Mouse (Mus musculus) brain, adult 2 months (tissue): Measurements from ENCODE around the gene Isoc2b.
A peak's percentile ranks its signal among the peaks of the same experiment; 100 is the strongest.
"Not testable (repeated sequence)": the region's sequence is repeated elsewhere in the genome, so short reads cannot be mapped to it uniquely, and the experiment has no call there.

ENCODE experiments used
- DNase-seq: peaks from one replicate; pipeline ENCODE4 v3.0.0; 2011; ENCODE audit warnings: low read depth, low spot score

Isoc2b gene

DNA sequence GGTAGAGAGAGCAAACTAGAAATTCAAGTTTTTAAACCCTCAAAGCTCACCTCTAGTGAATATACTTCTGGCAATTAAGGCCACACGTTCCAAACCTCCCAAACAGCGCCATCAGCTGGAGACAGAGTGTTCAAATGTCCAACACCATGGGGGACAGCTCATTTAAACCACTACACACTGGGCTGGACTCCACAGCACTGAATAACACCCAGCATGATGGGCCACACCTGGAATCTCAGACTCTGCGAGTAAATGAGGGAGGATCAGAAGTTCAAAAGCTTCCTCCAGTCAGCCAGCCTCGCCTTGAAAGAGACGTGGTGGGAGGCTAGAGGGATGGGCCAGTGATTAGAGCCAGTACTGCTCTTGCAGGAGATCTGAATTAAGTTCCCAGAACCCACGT is at the start of gene Isoc2b:
Gene Isoc2b, minus strand, starts transcription at position 126 of the 400 bp plus-strand sequence.
- no peak for DNase-seq

DNA sequence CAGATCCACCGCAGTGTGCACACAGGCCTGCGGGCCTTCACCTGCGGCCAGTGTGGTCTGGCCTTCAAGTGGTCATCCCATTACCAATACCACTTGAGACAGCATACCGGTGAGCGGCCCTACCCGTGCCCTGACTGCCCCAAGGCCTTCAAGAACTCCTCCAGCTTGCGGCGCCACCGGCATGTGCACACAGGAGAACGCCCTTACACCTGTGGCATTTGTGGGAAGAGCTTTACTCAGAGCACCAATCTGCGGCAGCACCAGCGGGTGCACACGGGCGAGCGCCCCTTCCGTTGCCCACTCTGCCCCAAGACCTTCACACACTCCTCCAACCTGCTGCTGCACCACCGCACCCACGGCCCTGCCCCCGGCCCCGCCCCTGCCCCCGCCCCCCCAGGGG is 49.0 kb upstream of the Isoc2b start:
- DNase-seq: no peak

DNA sequence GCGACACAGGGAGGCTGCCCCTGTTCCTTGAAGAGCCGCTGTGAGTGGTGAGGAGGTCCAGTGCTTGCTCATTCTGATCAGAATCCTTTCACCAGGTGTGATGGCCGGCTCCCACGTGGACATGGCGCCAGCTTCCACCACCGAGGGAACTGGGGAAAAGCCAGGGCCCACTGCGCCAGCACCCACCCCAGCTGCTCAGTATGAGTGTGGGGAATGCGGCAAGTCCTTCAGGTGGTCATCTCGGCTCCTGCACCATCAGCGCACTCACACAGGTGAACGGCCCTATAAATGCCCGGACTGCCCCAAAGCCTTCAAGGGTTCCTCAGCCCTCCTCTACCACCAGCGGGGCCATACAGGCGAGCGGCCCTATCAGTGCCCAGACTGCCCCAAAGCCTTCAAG is 48.6 kb upstream of the Isoc2b start:
- no peak for DNase-seq

DNA sequence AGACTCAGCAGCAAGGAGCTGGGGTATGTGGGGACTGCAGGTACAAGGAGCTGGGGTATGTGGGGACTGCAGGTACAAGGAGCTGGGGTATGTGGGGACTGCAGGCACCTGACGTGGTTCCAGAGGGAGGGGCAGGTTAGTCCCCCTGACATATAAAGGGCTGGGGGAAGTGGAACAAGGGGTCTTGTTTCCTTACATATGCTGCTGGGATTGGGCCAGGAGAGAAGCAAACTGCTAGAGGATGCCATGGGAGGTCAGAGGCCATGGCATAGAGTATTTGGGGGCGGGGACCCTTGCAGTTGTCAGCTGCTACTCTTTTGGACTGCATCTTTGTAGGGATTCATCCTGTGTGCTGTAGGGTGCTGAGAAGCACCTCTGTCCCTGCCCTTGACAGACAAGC is 47.4 kb upstream of the Isoc2b start:
- no peak for DNase-seq

DNA sequence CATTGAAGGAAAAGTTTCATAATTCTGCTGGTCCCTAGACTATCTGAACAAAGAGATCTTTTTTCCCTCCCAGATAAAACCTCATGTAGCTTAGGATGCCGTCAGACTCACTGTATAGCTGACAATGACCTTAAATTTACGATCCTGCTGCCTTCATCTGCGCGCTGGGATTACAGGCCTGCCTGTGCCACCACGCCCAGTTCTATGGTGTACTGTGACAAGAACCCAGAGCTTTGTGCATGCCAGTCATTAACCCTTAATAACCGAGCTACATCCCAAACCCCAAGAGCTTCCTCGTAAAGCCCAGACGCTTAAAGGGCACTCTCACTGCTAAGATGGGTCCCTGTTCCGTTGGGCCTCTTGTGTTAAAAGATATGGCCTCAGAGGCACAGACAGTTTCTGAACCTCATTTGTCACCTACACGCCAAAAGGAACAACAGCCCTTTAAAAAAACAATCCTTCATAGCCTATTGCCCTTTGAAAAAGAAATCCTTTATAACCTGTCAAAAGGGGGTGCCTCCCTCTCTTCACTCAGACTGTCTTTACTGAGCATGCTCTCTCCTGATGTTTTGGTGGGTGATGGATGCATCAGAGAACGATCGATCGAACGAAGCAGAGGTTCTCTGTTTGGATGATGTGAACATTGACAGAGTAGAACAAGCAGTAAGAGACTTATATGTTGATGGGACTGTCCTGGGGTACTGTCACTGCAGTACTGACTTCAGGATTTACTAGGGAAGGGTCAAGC is 45.8 kb upstream of the Isoc2b start:
- DNase-seq: peak; percentile 63

DNA sequence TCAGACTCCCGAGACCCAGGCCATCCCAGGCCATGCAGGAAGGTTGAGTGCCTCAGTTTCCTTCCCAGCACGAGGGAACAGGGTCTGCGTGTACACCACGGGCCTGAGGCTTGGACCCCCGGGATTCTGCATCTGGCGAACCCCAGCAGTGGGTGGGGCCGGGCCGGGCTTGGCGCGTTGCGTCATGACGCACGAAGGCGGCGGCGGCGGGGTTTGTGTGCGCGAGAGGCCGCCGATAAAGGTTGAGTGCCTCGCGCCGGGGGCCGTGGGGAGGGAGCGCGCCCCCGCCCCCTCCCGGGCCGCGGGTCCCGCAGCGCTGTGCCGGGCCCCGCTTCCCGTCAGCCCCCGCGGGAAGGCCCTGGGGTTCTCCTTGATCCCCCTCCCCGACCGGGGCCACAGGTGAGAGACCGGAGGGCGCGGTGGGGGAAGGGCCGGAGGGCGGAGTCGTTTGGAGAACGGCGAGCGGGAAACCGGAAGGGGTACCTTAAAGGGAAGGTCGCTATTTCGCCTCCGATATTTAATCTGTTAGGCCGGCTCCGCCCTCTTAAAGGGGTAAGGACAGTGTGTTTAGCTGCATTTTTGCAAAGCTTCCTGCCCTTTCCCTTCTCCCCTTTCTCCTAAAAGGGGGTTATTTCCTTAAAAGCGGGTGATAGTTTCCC is 45.1 kb upstream of the Isoc2b start, which contains the start of gene Zfp628:
Gene Zfp628, plus strand, starts transcription at position 211 of the 659 bp plus-strand sequence.
- peak; percentile 98 for DNase-seq

DNA sequence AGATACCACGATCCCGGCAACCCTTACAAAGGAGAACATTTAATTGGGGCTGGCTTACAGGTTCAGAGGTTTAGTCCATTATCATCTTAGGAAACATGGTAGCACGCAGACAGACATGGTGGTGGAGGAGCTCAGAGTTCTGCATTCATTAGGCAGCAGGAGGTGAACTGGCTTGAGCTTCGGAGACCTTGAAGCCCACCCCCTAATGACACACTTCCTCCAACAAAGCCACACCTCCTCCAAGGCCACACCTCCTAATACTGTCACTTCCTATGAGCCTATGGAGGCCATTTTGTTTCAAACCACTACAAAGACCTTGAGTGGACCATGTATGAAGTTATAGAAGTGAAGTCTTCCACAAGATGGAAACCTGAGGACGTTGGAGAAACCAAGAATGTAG is 42.2 kb upstream of the Isoc2b start:
- DNase-seq: no peak

DNA sequence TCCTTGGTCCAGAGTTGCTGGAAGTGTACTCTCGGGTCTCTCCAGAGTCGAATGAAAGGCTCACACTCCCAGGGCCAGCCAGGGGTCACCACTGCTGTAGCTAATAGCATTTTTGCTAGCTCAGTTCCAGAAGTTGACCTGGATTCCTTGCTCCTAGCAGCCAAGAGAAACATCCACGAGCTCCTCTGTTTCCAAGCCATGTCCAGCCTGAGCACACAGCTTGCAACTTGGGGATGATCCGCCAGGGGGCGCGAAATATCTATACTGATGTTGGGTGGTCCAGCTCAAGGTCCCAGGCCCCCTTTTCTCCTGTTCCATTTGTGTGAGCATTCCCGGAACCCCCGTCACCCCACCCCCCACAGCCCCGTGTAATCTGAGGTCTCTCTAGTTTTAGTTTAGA is 41.5 kb upstream of the Isoc2b start:
- DNase-seq: peak; percentile 55

DNA sequence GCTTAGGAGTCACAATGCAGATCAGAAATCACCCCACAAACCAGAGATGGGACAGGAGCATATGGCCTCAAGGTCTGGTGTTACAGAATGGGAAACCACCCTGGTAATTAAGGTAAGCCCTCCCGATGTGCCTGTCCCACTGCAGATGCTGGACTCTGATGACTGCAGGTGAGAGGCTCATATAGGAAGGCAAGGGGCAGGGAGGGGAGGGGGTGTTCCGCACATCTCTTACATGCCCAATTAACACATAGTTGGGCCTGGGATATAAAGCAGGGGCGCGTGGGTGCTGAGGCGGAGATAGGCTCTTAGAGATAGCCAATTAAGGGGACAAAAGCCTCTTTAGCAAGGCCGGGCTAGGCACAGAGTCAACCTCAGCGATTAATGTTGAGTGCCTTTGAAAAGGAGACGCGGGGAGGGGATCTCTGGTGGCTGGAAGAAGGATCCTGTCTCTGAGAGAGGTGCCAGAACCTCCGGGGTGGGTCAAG is 36.5 kb upstream of the Isoc2b start, which contains the start of gene Gm36210:
Gene Gm36210, minus strand, starts transcription at position 51 of the 485 bp plus-strand sequence.
- no peak for DNase-seq

DNA sequence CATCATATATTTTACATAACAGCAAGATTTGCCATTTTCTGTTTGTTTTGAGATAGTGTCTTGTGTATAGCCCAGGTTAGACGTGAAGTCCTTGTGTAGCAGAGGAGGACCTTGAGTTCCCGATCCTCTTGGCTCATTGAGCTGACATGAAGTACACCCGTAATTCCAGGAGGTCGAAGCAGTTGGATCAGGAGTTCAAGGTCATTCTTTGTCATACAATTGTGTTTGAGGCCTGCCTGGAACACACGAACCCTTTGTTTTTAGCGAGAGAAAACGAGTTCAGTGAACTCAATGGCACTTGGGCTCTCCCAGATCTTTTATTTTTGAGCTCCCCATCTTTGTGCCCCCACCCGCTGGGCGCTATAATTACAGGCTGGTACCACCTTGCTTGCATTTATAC is 32.3 kb upstream of the Isoc2b start:
- no peak for DNase-seq

DNA sequence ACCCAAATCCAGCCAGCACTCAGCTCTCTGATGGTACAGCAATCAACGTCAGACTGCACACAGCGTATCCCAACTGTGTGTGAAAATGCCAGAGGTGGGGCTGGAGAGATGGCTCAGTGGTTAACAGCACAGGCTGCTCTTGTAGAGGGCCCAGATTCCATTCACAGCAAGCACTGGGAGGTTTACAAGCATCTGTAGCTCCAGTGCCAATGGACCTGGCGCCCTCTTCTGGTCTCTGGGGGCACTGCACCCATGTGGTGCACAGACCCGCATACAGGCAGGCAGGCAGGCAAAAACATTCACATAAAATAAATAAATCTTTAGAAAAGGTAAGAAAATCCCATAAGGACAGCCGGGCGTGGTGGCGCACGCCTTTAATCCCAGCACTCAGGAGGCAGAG is 31.1 kb upstream of the Isoc2b start:
- DNase-seq: peak; percentile 10

DNA sequence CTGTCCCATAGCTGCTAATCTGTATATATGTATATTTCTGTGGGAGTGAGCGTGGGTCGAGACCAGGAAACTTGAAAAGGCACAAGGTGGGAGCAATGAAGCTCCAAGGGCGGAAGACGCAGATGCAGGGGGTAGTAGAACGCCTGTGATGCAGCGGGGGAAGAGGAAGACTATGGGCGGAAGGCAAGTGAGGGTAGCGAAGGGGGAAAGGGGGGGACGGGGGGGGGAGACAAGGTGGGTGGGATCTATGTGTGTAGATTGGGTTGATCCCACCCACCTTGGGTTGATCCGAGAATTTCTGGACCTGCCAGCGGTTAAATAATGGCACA is 30.4 kb upstream of the Isoc2b start:
- DNase-seq: no peak

DNA sequence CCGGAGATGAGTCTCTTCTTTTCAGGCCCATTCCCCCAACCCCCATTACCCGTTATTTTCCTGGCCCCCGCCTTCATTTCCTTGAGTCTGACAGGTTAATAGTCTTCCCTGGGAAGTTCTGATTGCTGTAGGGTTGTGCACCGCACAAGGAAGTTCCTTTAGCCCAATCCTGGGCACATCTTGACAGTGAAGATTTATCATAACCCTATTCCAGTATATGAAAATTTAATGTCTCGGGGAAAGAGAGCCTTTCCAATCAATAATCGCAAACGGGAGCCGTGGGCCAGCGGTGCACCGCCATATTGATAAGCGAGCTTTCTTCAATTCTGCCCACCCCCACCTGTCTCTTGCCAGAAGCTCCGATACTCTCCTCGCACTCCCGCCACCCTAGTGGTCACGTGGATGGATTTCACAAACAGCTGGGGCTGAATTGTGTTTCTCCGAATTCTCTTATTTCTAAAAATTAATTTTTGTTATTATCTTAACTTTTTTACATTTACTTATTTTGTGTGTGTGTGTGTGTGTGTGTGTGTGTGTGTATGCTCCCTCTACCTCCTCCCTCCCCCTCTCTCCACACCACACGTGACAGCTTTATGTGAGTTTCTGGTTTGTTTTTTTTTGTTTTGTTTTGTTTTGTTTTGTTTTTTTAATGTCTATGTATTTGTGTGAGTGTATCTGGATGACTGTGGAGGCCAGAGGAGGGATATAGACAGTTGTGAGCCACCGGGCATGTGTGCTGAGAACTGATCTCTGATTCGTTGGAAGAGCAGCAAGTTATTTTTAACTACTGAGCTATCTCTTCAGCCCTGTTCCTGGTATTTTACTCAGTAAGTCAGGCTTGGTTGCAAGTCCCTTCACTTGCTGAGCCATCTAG is 29.8 kb upstream of the Isoc2b start:
- peak; percentile 74 for DNase-seq

DNA sequence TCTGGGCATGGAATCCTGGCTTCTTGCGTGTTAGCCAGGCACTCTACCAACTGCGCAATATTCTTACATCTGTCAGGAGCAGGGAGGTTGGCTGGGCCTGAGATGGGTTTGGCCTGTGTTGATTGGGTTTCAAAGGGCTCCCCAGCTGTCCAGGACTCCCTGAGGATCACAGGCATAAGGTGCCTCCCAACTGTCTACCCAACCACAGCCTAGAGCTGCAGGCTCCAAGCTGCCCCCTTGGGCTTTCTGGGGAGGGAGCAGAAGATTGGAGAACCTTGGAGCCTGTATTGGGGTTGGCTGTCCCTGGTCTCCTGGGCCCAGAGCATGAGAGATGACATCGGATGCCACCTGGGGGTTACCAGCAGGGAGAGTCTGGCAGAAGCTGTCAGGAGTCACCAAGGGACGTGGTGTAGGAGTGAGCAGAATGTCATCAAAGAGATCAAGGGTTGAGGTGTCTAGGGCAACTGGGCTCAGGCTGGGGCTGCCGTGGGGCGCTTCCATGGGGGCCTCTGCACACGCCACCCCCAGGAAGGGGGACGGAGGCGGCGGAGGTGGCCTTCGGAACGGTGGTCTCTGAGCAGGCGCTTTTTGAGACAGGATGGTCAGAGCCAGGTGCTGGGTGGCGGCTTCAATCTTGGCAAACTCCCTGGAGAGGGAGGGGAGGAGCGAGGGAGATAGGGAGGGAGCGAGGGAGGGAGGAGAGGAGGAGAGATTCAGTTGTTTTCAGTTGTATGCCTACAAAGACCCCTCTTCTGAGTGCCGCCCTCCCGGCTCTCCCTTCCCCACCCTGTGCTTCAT is 29.0 kb upstream of the Isoc2b start:
- DNase-seq: peak; percentile 47

DNA sequence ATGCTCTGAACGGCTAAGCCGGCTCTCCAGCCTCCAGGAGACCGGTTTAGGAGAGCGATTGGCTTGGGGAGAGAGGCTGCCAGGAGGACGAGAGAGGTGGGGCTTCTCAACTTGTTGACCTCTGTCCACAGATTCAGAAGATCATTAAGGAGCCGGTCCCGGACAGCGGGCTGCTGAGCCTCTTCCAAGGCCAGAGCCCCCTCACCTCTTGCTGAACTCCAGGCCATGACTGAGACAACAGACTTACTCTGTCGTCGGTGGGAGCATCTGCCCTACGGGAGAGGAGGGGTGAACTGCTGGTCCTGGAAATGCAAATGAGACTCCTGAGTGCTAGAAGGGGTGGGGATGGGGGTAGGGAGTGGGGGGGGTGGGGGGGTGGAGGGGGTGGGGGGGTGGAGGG is 25.1 kb upstream of the Isoc2b start:
- DNase-seq: no peak

DNA sequence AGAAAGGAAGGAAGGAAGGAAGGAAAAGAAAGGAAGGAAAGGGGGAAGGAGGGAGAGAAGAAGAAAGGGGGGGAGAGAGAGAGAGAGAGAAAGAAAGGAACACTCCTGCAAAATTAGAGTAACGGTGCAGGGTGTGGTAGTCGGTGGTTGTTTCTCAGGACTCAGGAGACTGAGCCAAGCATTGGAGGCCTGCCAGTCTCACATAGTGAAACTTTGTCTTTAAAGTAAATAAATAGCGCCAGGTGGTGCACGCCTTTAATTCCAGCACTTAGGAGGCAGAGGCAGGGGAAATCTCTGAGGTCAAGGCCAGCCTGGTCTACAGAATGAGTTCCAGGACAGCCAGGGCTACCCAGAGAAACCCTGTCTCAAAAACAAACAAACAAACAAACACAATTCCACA is 16.6 kb upstream of the Isoc2b start:
- DNase-seq: no peak

DNA sequence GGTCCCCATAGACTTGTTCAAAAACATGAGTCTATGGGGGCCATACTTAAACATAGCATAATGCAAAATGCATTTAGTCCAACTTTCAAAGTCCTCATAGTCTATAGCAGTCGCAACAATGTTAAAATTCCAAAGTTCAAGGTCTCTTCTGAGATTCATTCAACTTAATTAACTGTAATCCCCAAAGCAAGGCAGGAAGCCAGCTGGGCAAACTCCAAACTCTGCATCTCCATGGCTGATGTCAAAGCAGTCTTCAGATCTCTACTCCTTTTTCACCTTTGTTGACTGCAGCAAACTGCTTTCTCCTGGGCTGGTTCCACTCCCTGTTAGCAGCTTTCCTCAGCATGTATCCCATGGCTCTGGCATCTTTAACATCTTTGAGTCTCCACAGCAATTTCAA is 9.0 kb upstream of the Isoc2b start:
- DNase-seq: not testable (repeated sequence)

DNA sequence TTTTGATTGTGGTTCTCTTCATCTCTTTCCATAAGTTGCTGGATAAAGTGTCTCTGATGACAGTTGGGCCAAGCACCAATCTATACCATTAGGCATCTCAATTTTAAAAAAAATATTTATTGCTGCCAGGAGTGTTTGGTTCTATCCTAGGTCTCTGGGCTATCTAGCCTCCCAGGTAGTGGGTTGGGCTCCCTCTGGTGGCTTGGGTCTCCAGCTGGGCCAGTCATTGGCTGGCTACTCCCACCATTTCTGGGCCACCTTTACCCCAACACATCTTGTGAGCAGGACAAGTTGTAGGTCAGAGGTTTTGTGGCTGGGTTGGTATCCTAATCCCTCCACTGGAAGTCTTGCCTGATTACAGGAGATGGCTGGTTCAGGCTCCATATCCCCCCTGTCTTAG is 8.1 kb upstream of the Isoc2b start:
- DNase-seq: no peak

DNA sequence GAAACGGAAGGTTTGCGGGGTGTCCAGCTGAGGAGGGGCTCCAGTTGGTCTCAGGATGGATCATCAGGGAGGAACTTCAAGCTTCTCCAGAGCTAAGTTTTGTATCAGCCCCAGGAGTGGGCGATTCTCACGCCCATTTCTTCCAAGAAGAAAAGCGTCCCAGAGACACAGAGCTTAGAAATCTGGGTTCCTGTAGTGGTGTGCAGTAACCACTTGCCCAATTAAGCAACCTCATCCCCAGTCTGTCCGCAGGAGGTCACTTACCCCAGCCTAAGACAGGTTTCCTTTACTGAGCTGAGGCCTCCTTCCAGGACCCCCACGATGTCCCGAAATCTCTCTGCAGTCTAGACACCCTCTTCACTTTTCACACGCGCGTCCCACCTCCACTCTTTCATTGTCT is 7.2 kb upstream of the Isoc2b start:
- no peak for DNase-seq

DNA sequence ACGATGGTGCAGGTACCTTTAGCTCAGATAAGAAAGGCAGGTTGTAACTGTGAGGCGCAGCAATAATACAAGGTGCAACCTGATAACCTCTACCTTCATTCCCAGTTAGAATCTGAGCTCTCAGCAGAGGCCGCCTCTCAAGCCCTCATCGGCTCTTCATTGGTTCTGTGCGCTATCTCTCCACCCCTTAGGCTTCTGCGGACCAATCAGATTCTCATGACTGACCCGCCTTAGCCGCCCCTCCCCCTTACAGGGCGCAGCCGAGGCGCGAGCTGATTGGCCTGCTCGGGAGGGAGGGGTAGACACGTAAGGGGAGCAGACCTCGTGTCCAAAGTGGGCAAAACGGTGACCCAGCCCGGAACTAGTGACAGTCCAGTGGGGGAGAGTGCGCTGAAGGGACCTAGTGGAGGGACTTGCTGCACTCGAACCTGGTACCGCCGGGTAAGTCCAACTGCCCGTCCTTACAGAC is 6.7 kb upstream of the Isoc2b start, which contains the start of gene Isoc2a:
Gene Isoc2a, plus strand, starts transcription at position 401 of the 469 bp plus-strand sequence.
- DNase-seq: peak; percentile 99

DNA sequence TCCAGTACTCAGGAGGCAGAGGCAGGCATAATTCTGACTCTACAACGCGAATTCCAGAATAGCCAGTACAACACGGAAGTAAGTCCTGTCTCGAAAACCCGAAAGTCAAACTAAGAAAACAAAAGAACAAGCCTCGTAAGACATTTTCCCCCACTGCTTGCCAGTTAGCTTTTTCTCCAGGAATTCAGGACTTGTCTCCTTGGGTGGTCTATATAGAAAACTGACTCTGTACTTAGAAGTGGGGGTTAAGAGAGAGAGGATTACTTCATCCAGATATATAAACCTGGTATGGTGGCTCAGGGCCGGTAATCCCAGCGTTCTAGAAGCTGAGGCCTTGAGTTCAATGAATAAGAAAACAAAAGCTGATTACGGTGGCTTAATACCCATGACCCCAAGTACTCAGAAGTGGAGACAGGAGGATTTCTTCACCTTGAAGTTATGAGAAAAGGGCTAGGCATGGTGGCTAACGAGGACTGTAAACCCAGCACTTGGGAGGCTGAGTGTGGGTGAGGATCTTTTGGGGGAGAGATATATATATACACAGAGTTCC is 3.4 kb downstream of the Isoc2b start:
- peak; percentile 10 for DNase-seq
